Mouse (Mus musculus): ENCODE data around the gene Stox1.

Stox1 gene

GRCm38 (mm10) chr10:62664963-62665590 is 60.9 kb downstream of the Stox1 start:
- DNase-seq (ENCODE audit: low spot score in 2 of 2), result peak in 1 of 2 experiments; percentile 37

GRCm38 (mm10) chr10:62664171-62664570 is 61.8 kb downstream of the Stox1 start:
- DNase-seq (ENCODE audit: low spot score in 2 of 2), result no peak

- no peak for DNase-seq (ENCODE audit: low spot score in 2 of 2)
These were observed 69.2 kb downstream of the Stox1 start for GRCm38 (mm10) chr10:62656711-62657110.

GRCm38 (mm10) chr10:62651961-62652360 is 74.0 kb downstream of the Stox1 start:
- DNase-seq (ENCODE audit: low spot score in 2 of 2), result no peak

- peak; percentile 99 for DNase-seq (ENCODE audit: low spot score in 2 of 2)
These were observed 74.8 kb downstream of the Stox1 start, which contains the start of gene Ddx50 for GRCm38 (mm10) chr10:62650881-62651810. Gene Ddx50, minus strand, starts transcription at chr10:62651218.

GRCm38 (mm10) chr10:62650358-62650782 is 75.6 kb downstream of the Stox1 start:
- no peak for DNase-seq (ENCODE audit: low spot score in 2 of 2)

Data from urinary bladder, postnatal 4 days (tissue).